26 mouse cellular contexts compared by ENCODE assay signal in genomic region chr15:92757085-92757903, GRCm38 (mm10).
DNase-seq lines count a peak whose midpoint lies in the region; ATAC-seq and TF ChIP-seq lines count a peak whose summit lies in the region.
"Had no signal": no experiment of that assay in that cellular context is flagged by ENCODE, and none has a peak within 500 bp of the region (broad histone marks: within the 10 kb centered on the region; RNA-seq: fewer than 3 reads in every experiment).

No protein-coding gene starts in this region.

- intact Hi-C loops in left cerebral cortex, postnatal 4 days (cut with DNase I), result no loop called here
- intact Hi-C loops in gastrocnemius, adult 2 months (cut with DNase I), result no loop called here

- no peaks in the 10 kb centered on the region for H3K27me3 ChIP-seq in hindbrain, embryonic 14.5 days (ENCODE audit: control insufficient read depth, insufficient read depth, low read length)
- no peaks in the 10 kb centered on the region for H3K27me3 ChIP-seq in hindbrain, postnatal 0 days (ENCODE audit: insufficient read depth, low read length)
- peaks cover 5% of the 10 kb centered on the region; the same call in 1 of the 2 replicates for H3K27me3 ChIP-seq in forebrain, embryonic 12.5 days
- no peaks in the 10 kb centered on the region for H3K27me3 ChIP-seq in forebrain, postnatal 0 days (ENCODE audit: insufficient read depth, low read length)
- no peaks in the 10 kb centered on the region for H3K27me3 ChIP-seq in midbrain, embryonic 16.5 days (ENCODE audit: control insufficient read depth, insufficient read depth, low read depth, low read length)
- H3K27me3 ChIP-seq: CH12.LX; embryonic facial prominence, embryonic 13.5 days; liver, embryonic 12.5 days; neural tube, embryonic 15.5 days had no signal

- no peak overlapping the region for H3K9ac ChIP-seq in hindbrain, embryonic 14.5 days
- H3K9ac ChIP-seq in hindbrain, postnatal 0 days (replicated peaks; ENCODE audit: low read length), result no peak overlapping the region
- H3K9ac ChIP-seq in forebrain, embryonic 12.5 days, result no peak overlapping the region
- no peak overlapping the region for H3K9ac ChIP-seq in forebrain, postnatal 0 days
- H3K9ac ChIP-seq in midbrain, embryonic 16.5 days (ENCODE audit: low read depth, low read length), result no peak overlapping the region
- H3K9ac ChIP-seq: embryonic facial prominence, embryonic 13.5 days; limb, embryonic 13.5 days; liver, embryonic 12.5 days; neural tube, embryonic 15.5 days had no signal

- no peak for DNase-seq in hindbrain, embryonic 14.5 days (ENCODE audit: low spot score)
- no peak for DNase-seq in hindbrain, postnatal 0 days (ENCODE audit: low spot score)
- DNase-seq in forebrain, postnatal 0 days, result no peak
- no peak for DNase-seq in left cerebral cortex, postnatal 4 days
- no peak for DNase-seq in gastrocnemius, adult 2 months
- DNase-seq: adrenal gland, adult 2 months; B cell, adult 2 months; cerebellum, adult 2 months; cerebellum, postnatal 25 days; gastrocnemius, postnatal 25 days; heart, adult 2 months; kidney, postnatal 4 days; lung, adult 18-20 months; lung, postnatal 10 days; thymus, adult 2 months had no signal

- WGBS in hindbrain, embryonic 14.5 days, result 37% methylated on average over 17 of the region's 17 CpGs
- WGBS in hindbrain, postnatal 0 days, result 45% methylated on average over 17 of the region's 17 CpGs
- 14% methylated on average over 17 of the region's 17 CpGs for WGBS in forebrain, embryonic 12.5 days
- 19% methylated on average over 17 of the region's 17 CpGs for WGBS in forebrain, postnatal 0 days
- WGBS in midbrain, embryonic 16.5 days, result 17% methylated on average over 17 of the region's 17 CpGs

- H3K4me2 ChIP-seq in hindbrain, embryonic 14.5 days (replicated peaks), result no peak overlapping the region
- no peak overlapping the region for H3K4me2 ChIP-seq in hindbrain, postnatal 0 days (ENCODE audit: low read depth, low read length)
- no peak overlapping the region for H3K4me2 ChIP-seq in forebrain, embryonic 12.5 days
- peak overlapping the region; percentile 4; the same call in 1 of the 2 replicates for H3K4me2 ChIP-seq in forebrain, postnatal 0 days (ENCODE audit: low read depth)
- peak overlapping the region; percentile 1 for H3K4me2 ChIP-seq in midbrain, embryonic 16.5 days (ENCODE audit: low read length)
- H3K4me2 ChIP-seq: embryonic facial prominence, embryonic 13.5 days; limb, embryonic 13.5 days; liver, embryonic 12.5 days; neural tube, embryonic 15.5 days had no signal

- no peak for TF ChIP-seq CTCF in hindbrain, postnatal 0 days (IDR thresholded peaks at IDR 0.05; ENCODE audit: low read depth)
- no peak for TF ChIP-seq CTCF in forebrain, postnatal 0 days (IDR thresholded peaks at IDR 0.05; ENCODE audit: low read depth)
- TF ChIP-seq CTCF in gastrocnemius, adult 2 months (IDR thresholded peaks at IDR 0.05), result no peak

- peaks cover 9% of the 10 kb centered on the region; the same call in 1 of the 2 replicates for H3K4me1 ChIP-seq in hindbrain, embryonic 14.5 days (replicated peaks; ENCODE audit: control insufficient read depth, insufficient read depth, low read length)
- H3K4me1 ChIP-seq in hindbrain, postnatal 0 days (ENCODE audit: insufficient read depth, low read length), result no peaks in the 10 kb centered on the region
- peaks cover 10% of the 10 kb centered on the region for H3K4me1 ChIP-seq in forebrain, embryonic 12.5 days
- H3K4me1 ChIP-seq in forebrain, postnatal 0 days (ENCODE audit: insufficient read depth), result no peaks in the 10 kb centered on the region; the same call in 1 of the 2 replicates
- peaks cover 11% of the 10 kb centered on the region for H3K4me1 ChIP-seq in midbrain, embryonic 16.5 days (ENCODE audit: control insufficient read depth, insufficient read depth, low read length)
- H3K4me1 ChIP-seq: embryonic facial prominence, embryonic 13.5 days; limb, embryonic 13.5 days; liver, embryonic 12.5 days; neural tube, embryonic 15.5 days had no signal

- H3K27ac ChIP-seq in hindbrain, embryonic 14.5 days, result peak overlapping the region; percentile 28; the same call in 1 of the 2 replicates
- H3K27ac ChIP-seq in hindbrain, postnatal 0 days, result no peak overlapping the region
- H3K27ac ChIP-seq in forebrain, embryonic 12.5 days, result no peak overlapping the region
- H3K27ac ChIP-seq in forebrain, postnatal 0 days (ENCODE audit: low read depth, low read length), result no peak overlapping the region
- H3K27ac ChIP-seq in midbrain, embryonic 16.5 days (ENCODE audit: low read length), result peak overlapping the region; percentile 52
- H3K27ac ChIP-seq in gastrocnemius, adult 2 months, result no peak overlapping the region
- H3K27ac ChIP-seq: embryonic facial prominence, embryonic 13.5 days; heart, adult 2 months; limb, embryonic 13.5 days; liver, embryonic 12.5 days; neural tube, embryonic 15.5 days; stomach, postnatal 0 days had no signal

- H3K9me3 ChIP-seq in hindbrain, embryonic 14.5 days (ENCODE audit: control insufficient read depth, low read length), result no peaks in the 10 kb centered on the region
- no peaks in the 10 kb centered on the region for H3K9me3 ChIP-seq in hindbrain, postnatal 0 days (ENCODE audit: low read length)
- no peaks in the 10 kb centered on the region for H3K9me3 ChIP-seq in forebrain, embryonic 12.5 days
- no peaks in the 10 kb centered on the region for H3K9me3 ChIP-seq in forebrain, postnatal 0 days (ENCODE audit: low read length)
- no peaks in the 10 kb centered on the region for H3K9me3 ChIP-seq in midbrain, embryonic 16.5 days (replicated peaks; ENCODE audit: control insufficient read depth, low read length, poor library complexity, severe bottlenecking)
- H3K9me3 ChIP-seq: embryonic facial prominence, embryonic 13.5 days; limb, embryonic 13.5 days; neural tube, embryonic 15.5 days had no signal

- no peaks in the 10 kb centered on the region for H3K36me3 ChIP-seq in hindbrain, embryonic 14.5 days (replicated peaks; ENCODE audit: control insufficient read depth, insufficient read depth)
- H3K36me3 ChIP-seq in hindbrain, postnatal 0 days (ENCODE audit: insufficient read depth, low read length), result no peaks in the 10 kb centered on the region
- H3K36me3 ChIP-seq in forebrain, embryonic 12.5 days (replicated peaks), result no peaks in the 10 kb centered on the region
- H3K36me3 ChIP-seq in forebrain, postnatal 0 days (ENCODE audit: insufficient read depth), result no peaks in the 10 kb centered on the region
- no peaks in the 10 kb centered on the region for H3K36me3 ChIP-seq in midbrain, embryonic 16.5 days (ENCODE audit: control insufficient read depth, insufficient read depth, low read length)
- H3K36me3 ChIP-seq: embryonic facial prominence, embryonic 13.5 days; G1E; limb, embryonic 13.5 days; liver, embryonic 12.5 days; neural tube, embryonic 15.5 days had no signal

- ATAC-seq in hindbrain, embryonic 14.5 days (ENCODE audit: low FRiP score), result no peak
- ATAC-seq in hindbrain, postnatal 0 days, result no peak
- ATAC-seq in forebrain, embryonic 12.5 days (ENCODE audit: low FRiP score), result peak; percentile 20; the same call in 1 of the 2 replicates
- ATAC-seq in forebrain, postnatal 0 days, result no peak
- peak; percentile 71 for ATAC-seq in midbrain, embryonic 16.5 days
- ATAC-seq: intestine, postnatal 0 days; liver, embryonic 12.5 days; Patski had no signal

- no peak overlapping the region for H3K4me3 ChIP-seq in hindbrain, embryonic 14.5 days (replicated peaks; ENCODE audit: low read length)
- no peak overlapping the region for H3K4me3 ChIP-seq in hindbrain, postnatal 0 days (ENCODE audit: low read length)
- H3K4me3 ChIP-seq in forebrain, embryonic 12.5 days (replicated peaks), result no peak overlapping the region
- no peak overlapping the region for H3K4me3 ChIP-seq in forebrain, postnatal 0 days (ENCODE audit: low read depth, low read length)
- no peak overlapping the region for H3K4me3 ChIP-seq in midbrain, embryonic 16.5 days (ENCODE audit: low read depth, low read length)
- H3K4me3 ChIP-seq in gastrocnemius, adult 2 months, result no peak overlapping the region
- H3K4me3 ChIP-seq: embryonic facial prominence, embryonic 13.5 days; heart, adult 2 months; limb, embryonic 13.5 days; liver, embryonic 12.5 days; neural tube, embryonic 15.5 days had no signal

Comparison
In these comparisons a context has a peak if more than half of its experiments do, and no peak if none do; other contexts are left out.
1. ATAC-seq: peak in forebrain, embryonic 12.5 days (single experiment) and midbrain, embryonic 16.5 days (single experiment); none in hindbrain, embryonic 14.5 days (single experiment), hindbrain, postnatal 0 days (single experiment) and forebrain, postnatal 0 days (single experiment).
2. H3K27ac ChIP-seq: peak in hindbrain, embryonic 14.5 days (single experiment) and midbrain, embryonic 16.5 days (single experiment); none in hindbrain, postnatal 0 days (single experiment), forebrain, embryonic 12.5 days (single experiment), forebrain, postnatal 0 days (single experiment) and gastrocnemius, adult 2 months (single experiment).
3. H3K4me2 ChIP-seq: peak in forebrain, postnatal 0 days (single experiment) and midbrain, embryonic 16.5 days (single experiment); none in hindbrain, embryonic 14.5 days (single experiment), hindbrain, postnatal 0 days (single experiment) and forebrain, embryonic 12.5 days (single experiment).